Mouse (Mus musculus) kidney, adult 2 months (tissue): ENCODE data around the gene Olfml2a. TPM values are rescaled to one million over a fixed set of nuclear protein-coding genes. Genes with fewer than 3 reads are reported as not detected.

Source experiments
- DNase-seq: peaks from one replicate; pipeline ENCODE4 v3.0.0; 2021
- H3K27ac ChIP-seq: fragments of 200-500 bp; 2 replicates; pipeline ENCODE4 v1.5.1; 2012; ENCODE audit warnings: low read depth, low read length, control low read depth, inconsistent platforms; ENCODE audit not compliant: insufficient read depth
- H3K27me3 ChIP-seq: fragments of 200-500 bp; replicated peaks from 2 replicates; pipeline ENCODE4 v1.6.1; 2012; ENCODE audit warnings: mild to moderate bottlenecking, moderate library complexity, low read length, inconsistent platforms; ENCODE audit not compliant: control insufficient read depth, insufficient read depth
- H3K36me3 ChIP-seq: fragments of 200-500 bp; 2 replicates; pipeline ENCODE4 v1.6.1; 2012; ENCODE audit warnings: mild to moderate bottlenecking, moderate library complexity, low read length, inconsistent platforms; ENCODE audit not compliant: control insufficient read depth, insufficient read depth
- H3K4me1 ChIP-seq: fragments of 200-500 bp; 2 replicates; pipeline ENCODE4 v1.6.1; 2011; ENCODE audit warnings: low read length; ENCODE audit not compliant: control insufficient read depth, insufficient read depth
- H3K4me3 ChIP-seq: fragments of 200-500 bp; 2 replicates; pipeline ENCODE4 v1.5.1; 2011; ENCODE audit warnings: mild to moderate bottlenecking, low read depth, low read length, control low read depth; ENCODE audit not compliant: insufficient read depth
- CTCF ChIP-seq: fragments of 200-500 bp; conservative IDR thresholded peaks from 2 replicates; pipeline ENCODE4 v1.5.1; 2011; ENCODE audit warnings: low read depth, mild to moderate bottlenecking, control low read depth, low read length, moderate library complexity, mixed read lengths; ENCODE audit not compliant: insufficient read depth, insufficient read length
- POLR2A ChIP-seq: fragments of 200-500 bp; IDR thresholded peaks from one replicate; pipeline ENCODE4 v1.6.1; 2011; ENCODE audit warnings: low read depth, low read length, control low read depth
- WGBS: fragments of 180-500 bp; shearing (Covaris S2); methylation state at CpG from one replicate; pipeline ENCODE4 v1.1.7; 2018; 5-methylcytosine and 5-hydroxymethylcytosine counted together
- polyA plus RNA-seq: library from polyadenylated mRNA; depleted of rRNA; stranded (reverse); fragments of >200 nt; gene quantifications from 2 replicates; pipeline ENCODE4 v1.2.3, GENCODE M21; 2012

Olfml2a gene
- polyA plus RNA-seq, 1 experiment = 1.2 TPM

GRCm38 (mm10) chr2:38999910-39000586 lies 68.3 kb downstream of the Olfml2a start:
- Histone ChIP-seq H3K36me3 (no peaks in the 10 kb centered on the region; the same call in 1 of the 2 replicates), H3K27ac (no peak overlapping the region), H3K27me3 (no peaks in the 10 kb centered on the region), H3K4me1 (peaks cover 9% of the 10 kb centered on the region), H3K4me3 (no peak overlapping the region)
- TF ChIP-seq CTCF = no peak
- TF ChIP-seq POLR2A = no peak
- 50% methylated on average over 8 of the region's 8 CpGs for WGBS
- peak; percentile 76 for DNase-seq

DNA sequence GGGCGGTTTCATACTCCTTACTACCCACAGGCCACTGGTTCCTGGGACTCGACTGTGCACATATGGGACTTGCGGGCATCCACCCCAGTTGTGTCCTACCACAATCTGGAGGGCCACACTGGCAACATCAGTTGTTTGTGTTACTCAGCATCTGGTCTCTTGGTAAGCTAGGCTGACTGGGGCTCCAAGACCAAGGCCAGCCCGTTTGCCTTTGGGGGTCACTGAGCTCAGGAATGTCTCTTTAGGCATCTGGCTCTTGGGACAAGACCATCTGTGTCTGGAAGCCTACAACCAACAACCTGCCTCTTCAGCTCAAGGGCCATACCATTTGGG lies 68.8 kb downstream of the Olfml2a start:
- no peak overlapping the region for H3K4me3 ChIP-seq
- no peaks in the 10 kb centered on the region; the same call in 1 of the 2 replicates for H3K36me3 ChIP-seq
- no peak overlapping the region for H3K27ac ChIP-seq
- DNase-seq = no peak
- 69% methylated on average over 4 of the region's 4 CpGs for WGBS
- no peak for TF ChIP-seq CTCF
- TF ChIP-seq POLR2A = no peak
- H3K27me3 ChIP-seq = no peaks in the 10 kb centered on the region
- H3K4me1 ChIP-seq = peaks cover 9% of the 10 kb centered on the region

DNA sequence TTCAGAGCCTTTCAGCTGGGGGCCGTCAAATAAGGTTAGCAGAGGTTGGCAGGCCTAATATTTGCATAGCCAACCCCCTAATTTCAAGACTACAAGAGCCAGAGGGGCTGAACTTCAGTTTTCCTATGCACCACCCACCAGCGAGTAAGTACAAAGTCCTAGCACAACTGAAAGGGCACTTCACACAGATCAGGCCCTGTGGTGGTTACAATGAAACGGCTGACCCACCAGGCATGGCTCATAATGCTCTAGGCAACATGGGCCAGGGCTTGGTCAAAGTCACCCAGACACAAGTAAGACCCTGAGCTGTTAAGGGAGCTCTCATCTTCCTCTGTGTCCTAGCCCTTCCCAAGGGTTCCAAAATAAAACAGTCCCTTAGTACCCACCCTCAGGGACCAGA lies 70.1 kb downstream of the Olfml2a start:
- WGBS = 52% methylated on average over 3 of the region's 3 CpGs
- Histone ChIP-seq H3K27me3 (no peaks in the 10 kb centered on the region), H3K4me3 (no peak overlapping the region), H3K4me1 (peaks cover 12% of the 10 kb centered on the region), H3K36me3 (no peaks in the 10 kb centered on the region; the same call in 1 of the 2 replicates), H3K27ac (no peak overlapping the region)
- TF ChIP-seq POLR2A (no peak), CTCF (no peak)
- peak; percentile 64 for DNase-seq

DNA sequence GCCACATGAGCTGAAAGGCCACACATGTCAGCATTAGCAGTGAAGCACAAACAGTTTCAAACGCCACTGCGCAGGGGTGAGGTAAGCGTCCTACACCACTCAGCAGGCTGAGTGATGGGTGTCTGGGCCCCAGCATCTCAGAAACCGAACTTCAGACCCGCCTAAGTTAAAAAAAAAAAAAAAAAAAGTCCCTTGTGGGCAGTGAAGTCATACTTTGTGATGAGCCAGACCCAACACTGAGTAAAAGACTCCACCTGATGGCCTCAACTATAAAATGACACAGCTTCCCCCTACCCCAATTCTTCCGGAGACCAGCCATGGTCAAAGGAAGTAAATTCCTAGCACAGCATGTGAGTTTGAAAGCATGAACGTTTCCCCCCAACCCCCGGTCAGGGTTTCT lies 71.3 kb downstream of the Olfml2a start:
- no peak for DNase-seq
- Histone ChIP-seq H3K27me3 (no peaks in the 10 kb centered on the region), H3K27ac (no peak overlapping the region), H3K36me3 (no peaks in the 10 kb centered on the region; the same call in 1 of the 2 replicates), H3K4me3 (no peak overlapping the region), H3K4me1 (peaks cover 12% of the 10 kb centered on the region)
- no peak for TF ChIP-seq CTCF
- TF ChIP-seq POLR2A = no peak
- WGBS = 45% methylated on average over 8 of the region's 8 CpGs

DNA sequence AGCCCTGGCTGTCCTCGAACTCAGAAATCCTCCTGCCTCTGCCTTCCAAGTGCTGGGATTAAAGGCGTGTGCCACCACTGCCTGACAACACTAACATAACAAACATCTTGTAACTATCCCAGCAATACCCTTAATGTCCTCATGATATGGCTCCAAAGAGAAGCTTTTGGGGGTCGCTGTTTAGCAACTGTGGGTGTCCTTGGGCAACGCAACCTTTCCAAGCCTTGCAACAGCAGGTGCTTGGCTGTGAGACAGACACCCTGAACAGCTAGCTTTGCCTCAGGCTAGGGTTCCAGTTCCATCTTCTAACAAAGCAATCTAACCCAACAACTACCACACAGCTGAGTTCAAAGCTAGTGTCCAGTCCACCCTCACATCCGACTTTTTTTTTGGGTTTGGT lies 71.7 kb downstream of the Olfml2a start:
- TF ChIP-seq POLR2A (no peak), CTCF (no peak)
- Histone ChIP-seq H3K36me3 (no peaks in the 10 kb centered on the region; the same call in 1 of the 2 replicates), H3K4me3 (no peak overlapping the region), H3K27ac (no peak overlapping the region), H3K4me1 (peaks cover 12% of the 10 kb centered on the region), H3K27me3 (no peaks in the 10 kb centered on the region)
- WGBS = 73% methylated on average over 5 of the region's 5 CpGs
- no peak for DNase-seq

- Histone ChIP-seq H3K4me1 (peaks cover 20% of the 10 kb centered on the region), H3K27ac (no peak overlapping the region), H3K4me3 (peak overlapping the region; percentile 79), H3K36me3 (no peaks in the 10 kb centered on the region; the same call in 1 of the 2 replicates), H3K27me3 (no peaks in the 10 kb centered on the region)
- DNase-seq = peak; percentile 18
- under 1% methylated on average over 11 of the region's 11 CpGs for WGBS
- no peak for TF ChIP-seq CTCF
- no peak for TF ChIP-seq POLR2A
Observed at GRCm38 (mm10) chr2:39004372-39004771, 72.6 kb downstream of the Olfml2a start.

- peaks cover 24% of the 10 kb centered on the region for H3K4me1 ChIP-seq
- H3K27me3 ChIP-seq = no peaks in the 10 kb centered on the region
- H3K27ac ChIP-seq = peak within 1 kb of the TSS; percentile 22; the same call in 1 of the 2 replicates
- TF ChIP-seq CTCF (no peak), POLR2A (peak; percentile 6)
- H3K36me3 ChIP-seq = no peaks in the 10 kb centered on the region; the same call in 1 of the 2 replicates
- under 1% methylated on average over 58 of the region's 58 CpGs for WGBS
- peak within 1 kb of the TSS; percentile 79 for H3K4me3 ChIP-seq
- DNase-seq = peak; percentile 95
Observed at GRCm38 (mm10) chr2:39004880-39005435, 73.2 kb downstream of the Olfml2a start, which contains the start of gene Arpc5l. Gene Arpc5l (plus strand): TSS chr2:39005348.
